Mouse (Mus musculus) neural tube, embryonic 13.5 days (tissue): Measurements from ENCODE around the gene Cyp21a1. TPM values are rescaled to one million over a fixed set of nuclear protein-coding genes. Genes with fewer than 3 reads are reported as not detected.
"Not testable (repeated sequence)": the region's sequence is repeated elsewhere in the genome, so short reads cannot be mapped to it uniquely, and the experiment has no call there.

Source experiments
- ATAC-seq: fragments of 200-750 bp; cut with Nextera tagmentation; 2 replicates; pipeline ENCODE4 v1.8.0; 2017; ENCODE audit warnings: low read depth, mild to moderate bottlenecking, moderate TSS enrichment, moderate library complexity
- H3K27ac ChIP-seq: fragments of 300-500 bp; sonication (generic); replicated peaks from 2 replicates; pipeline ENCODE4 v1.5.1; 2015; ENCODE audit warnings: moderate library complexity, mild to moderate bottlenecking, inconsistent platforms
- H3K27me3 ChIP-seq: fragments of 300-500 bp; sonication (generic); 2 replicates; pipeline ENCODE4 v1.6.1; 2015; ENCODE audit warnings: mild to moderate bottlenecking, inconsistent platforms
- H3K36me3 ChIP-seq: fragments of 300-500 bp; sonication (generic); 2 replicates; pipeline ENCODE4 v1.6.1; 2015; ENCODE audit warnings: mild to moderate bottlenecking, inconsistent platforms
- H3K4me1 ChIP-seq: fragments of 300-500 bp; sonication (generic); replicated peaks from 2 replicates; pipeline ENCODE4 v1.6.1; 2015; ENCODE audit warnings: inconsistent platforms
- H3K4me2 ChIP-seq: fragments of 300-500 bp; sonication (generic); 2 replicates; pipeline ENCODE4 v1.6.1; 2015; ENCODE audit warnings: inconsistent platforms, mild to moderate bottlenecking, moderate library complexity
- H3K4me3 ChIP-seq: fragments of 300-500 bp; sonication (generic); 2 replicates; pipeline ENCODE4 v1.5.1; 2015; ENCODE audit warnings: mild to moderate bottlenecking, inconsistent platforms
- H3K9ac ChIP-seq: fragments of 300-500 bp; sonication (generic); 2 replicates; pipeline ENCODE4 v1.6.1; 2015; ENCODE audit warnings: moderate library complexity, mild to moderate bottlenecking, inconsistent platforms
- H3K9me3 ChIP-seq: fragments of 300-500 bp; sonication (generic); 2 replicates; pipeline ENCODE4 v1.6.1; 2016; ENCODE audit warnings: inconsistent platforms
- WGBS: fragments of 180-500 bp; shearing (Covaris S2); methylation state at CpG from one replicate; pipeline ENCODE4 v1.1.7; 2015; 5-methylcytosine and 5-hydroxymethylcytosine counted together
- polyA plus RNA-seq: library from polyadenylated mRNA; unstranded; fragments of >200 nt; fragmentation: Nextera tagmentation; extraction: Ambion mirVana; gene quantifications from 2 replicates; pipeline ENCODE4 v1.2.1, GENCODE M21; 2015

The Cyp21a1 gene
- polyA plus RNA-seq, 1 experiment from 2014 or later = not detected

GRCm38 (mm10) chr17:34800781-34801305 is 3.5 kb downstream of the Cyp21a1 start:
- H3K27ac ChIP-seq, H3K36me3 ChIP-seq, H3K4me2 ChIP-seq, H3K4me3 ChIP-seq, H3K9ac ChIP-seq, H3K4me1 ChIP-seq, H3K27me3 ChIP-seq, ATAC-seq: not testable (repeated sequence)
- 94% methylated on average over 16 of the region's 16 CpGs for WGBS
- H3K9me3 ChIP-seq = peaks cover 12% of the 10 kb centered on the region; the same call in 1 of the 2 replicates

GRCm38 (mm10) chr17:34799531-34799925 is 4.8 kb downstream of the Cyp21a1 start:
- H3K27me3 ChIP-seq = no peaks in the 10 kb centered on the region
- no peaks in the 10 kb centered on the region for H3K4me1 ChIP-seq
- H3K4me2 ChIP-seq = no peak overlapping the region
- no peak overlapping the region for H3K9ac ChIP-seq
- ATAC-seq = no peak
- H3K36me3 ChIP-seq = no peaks in the 10 kb centered on the region
- no peak overlapping the region for H3K4me3 ChIP-seq
- 94% methylated on average over 4 of the region's 4 CpGs for WGBS
- no peaks in the 10 kb centered on the region for H3K9me3 ChIP-seq
- no peak overlapping the region for H3K27ac ChIP-seq

- Histone ChIP-seq H3K4me1 (no peaks in the 10 kb centered on the region), H3K27ac (no peak overlapping the region), H3K4me3 (no peak overlapping the region), H3K36me3 (no peaks in the 10 kb centered on the region), H3K9ac (no peak overlapping the region), H3K9me3 (no peaks in the 10 kb centered on the region), H3K27me3 (no peaks in the 10 kb centered on the region), H3K4me2 (no peak overlapping the region)
- no peak for ATAC-seq
- WGBS = 90% methylated on average over 17 of the region's 17 CpGs
Measured at GRCm38 (mm10) chr17:34798866-34799530, 5.4 kb downstream of the Cyp21a1 start.

- H3K27me3 ChIP-seq, H3K4me3 ChIP-seq, H3K36me3 ChIP-seq, ATAC-seq, H3K4me1 ChIP-seq, H3K9ac ChIP-seq, H3K27ac ChIP-seq, H3K4me2 ChIP-seq, H3K9me3 ChIP-seq: not testable (repeated sequence)
- WGBS = 85% methylated on average over 7 of the region's 7 CpGs
Measured at GRCm38 (mm10) chr17:34798071-34798470, 6.3 kb downstream of the Cyp21a1 start.

GRCm38 (mm10) chr17:34797211-34797995 is 7.0 kb downstream of the Cyp21a1 start:
- not testable (repeated sequence) for H3K27me3 ChIP-seq, H3K36me3 ChIP-seq, ATAC-seq, H3K27ac ChIP-seq, H3K9ac ChIP-seq, H3K4me1 ChIP-seq, H3K4me2 ChIP-seq, H3K4me3 ChIP-seq, H3K9me3 ChIP-seq
- 93% methylated on average over 10 of the region's 10 CpGs for WGBS

GRCm38 (mm10) chr17:34796311-34797140 is 7.8 kb downstream of the Cyp21a1 start:
- 83% methylated on average over 8 of the region's 8 CpGs for whole genome bisulfite sequencing
- H3K9me3 ChIP-seq = peaks cover 6% of the 10 kb centered on the region; the same call in 1 of the 2 replicates
- no peak overlapping the region for H3K27ac ChIP-seq
- H3K4me1 ChIP-seq = no peaks in the 10 kb centered on the region
- no peaks in the 10 kb centered on the region for H3K36me3 ChIP-seq
- no peak overlapping the region for H3K9ac ChIP-seq
- no peak overlapping the region for H3K4me3 ChIP-seq
- ATAC-seq = no peak
- H3K4me2 ChIP-seq = no peak overlapping the region
- H3K27me3 ChIP-seq = no peaks in the 10 kb centered on the region

GRCm38 (mm10) chr17:34795633-34796032 is 8.7 kb downstream of the Cyp21a1 start:
- Histone ChIP-seq H3K27me3 (no peaks in the 10 kb centered on the region), H3K36me3 (no peaks in the 10 kb centered on the region), H3K4me1 (no peaks in the 10 kb centered on the region), H3K4me2 (no peak overlapping the region), H3K4me3 (no peak overlapping the region), H3K9ac (no peak overlapping the region), H3K9me3 (peaks cover 6% of the 10 kb centered on the region; the same call in 1 of the 2 replicates), H3K27ac (no peak overlapping the region)
- no peak for ATAC-seq
- 66% methylated on average over 9 of the region's 9 CpGs for WGBS

- H3K4me3 ChIP-seq = no peak overlapping the region
- H3K4me2 ChIP-seq = no peak overlapping the region
- H3K27me3 ChIP-seq = no peaks in the 10 kb centered on the region
- no peak overlapping the region for H3K9ac ChIP-seq
- H3K36me3 ChIP-seq = no peaks in the 10 kb centered on the region
- H3K9me3 ChIP-seq = peaks cover 6% of the 10 kb centered on the region; the same call in 1 of the 2 replicates
- no peaks in the 10 kb centered on the region for H3K4me1 ChIP-seq
- no peak for ATAC-seq
- no peak overlapping the region for H3K27ac ChIP-seq
- WGBS = 82% methylated on average over 10 of the region's 10 CpGs
Measured at GRCm38 (mm10) chr17:34795016-34795415, 9.3 kb downstream of the Cyp21a1 start.

- H3K4me2 ChIP-seq = no peak overlapping the region
- H3K27me3 ChIP-seq = no peaks in the 10 kb centered on the region
- no peak overlapping the region for H3K9ac ChIP-seq
- no peak for ATAC-seq
- H3K4me1 ChIP-seq = no peaks in the 10 kb centered on the region
- H3K4me3 ChIP-seq = no peak overlapping the region
- peaks cover 19% of the 10 kb centered on the region for H3K9me3 ChIP-seq
- H3K36me3 ChIP-seq = no peaks in the 10 kb centered on the region
- H3K27ac ChIP-seq = no peak overlapping the region
- 79% methylated on average over 9 of the region's 9 CpGs for WGBS
Measured at GRCm38 (mm10) chr17:34777680-34778325, 26.6 kb downstream of the Cyp21a1 start.

GRCm38 (mm10) chr17:34761471-34761870 is 42.9 kb downstream of the Cyp21a1 start:
- no peaks in the 10 kb centered on the region for H3K27me3 ChIP-seq

More at GRCm38 (mm10) chr17:34761471-34761870, 42.9 kb downstream of the Cyp21a1 start:
- Histone ChIP-seq H3K4me1 (no peaks in the 10 kb centered on the region), H3K9me3 (no peaks in the 10 kb centered on the region), H3K27ac (no peak overlapping the region), H3K4me3 (no peak overlapping the region), H3K36me3 (no peaks in the 10 kb centered on the region), H3K4me2 (no peak overlapping the region), H3K9ac (no peak overlapping the region)
- no peak for ATAC-seq
- 80% methylated on average over 3 of the region's 3 CpGs for WGBS
